Mouse (Mus musculus): Measurements from ENCODE around the gene Tmod1.
A peak's percentile ranks its signal among the peaks of the same experiment; 100 is the strongest.

The Tmod1 gene

GRCm38 (mm10) chr4:46053323-46054107 is 14.8 kb downstream of the Tmod1 start:
- no peak for DNase-seq (ENCODE audit: low spot score)

- DNase-seq (ENCODE audit: low spot score): no peak
Observed at GRCm38 (mm10) chr4:46056163-46056562, 17.4 kb downstream of the Tmod1 start.

GRCm38 (mm10) chr4:46061259-46061962 is 22.7 kb downstream of the Tmod1 start:
- DNase-seq (ENCODE audit: low spot score): no peak

- DNase-seq (ENCODE audit: low spot score): no peak
Observed at GRCm38 (mm10) chr4:46063841-46064240, 25.1 kb downstream of the Tmod1 start.

- no peak for DNase-seq (ENCODE audit: low spot score)
Observed at GRCm38 (mm10) chr4:46064263-46064662, 25.5 kb downstream of the Tmod1 start.

- DNase-seq (ENCODE audit: low spot score): no peak
Observed at GRCm38 (mm10) chr4:46064961-46065360, 26.2 kb downstream of the Tmod1 start.

GRCm38 (mm10) chr4:46065695-46066340 is 27.1 kb downstream of the Tmod1 start:
- no peak for DNase-seq (ENCODE audit: low spot score)

GRCm38 (mm10) chr4:46068060-46068459 is 29.3 kb downstream of the Tmod1 start:
- no peak for DNase-seq (ENCODE audit: low spot score)

- no peak for DNase-seq (ENCODE audit: low spot score)
Observed at GRCm38 (mm10) chr4:46068573-46068972, 29.8 kb downstream of the Tmod1 start.

GRCm38 (mm10) chr4:46069851-46070482 is 31.2 kb downstream of the Tmod1 start:
- no peak for DNase-seq (ENCODE audit: low spot score)

- DNase-seq (ENCODE audit: low spot score): no peak
Observed at GRCm38 (mm10) chr4:46072631-46073030, 33.9 kb downstream of the Tmod1 start.

- DNase-seq (ENCODE audit: low spot score): no peak
Observed at GRCm38 (mm10) chr4:46073736-46074135, 35.0 kb downstream of the Tmod1 start.

- DNase-seq (ENCODE audit: low spot score): no peak
Observed at GRCm38 (mm10) chr4:46075664-46076063, 36.9 kb downstream of the Tmod1 start.

GRCm38 (mm10) chr4:46076892-46077291 is 38.2 kb downstream of the Tmod1 start:
- no peak for DNase-seq (ENCODE audit: low spot score)

GRCm38 (mm10) chr4:46080261-46080660 is 41.5 kb downstream of the Tmod1 start:
- no peak for DNase-seq (ENCODE audit: low spot score)

- no peak for DNase-seq (ENCODE audit: low spot score)
Observed at GRCm38 (mm10) chr4:46082555-46082954, 43.8 kb downstream of the Tmod1 start.

- DNase-seq (ENCODE audit: low spot score): no peak
Observed at GRCm38 (mm10) chr4:46084416-46085172, 45.9 kb downstream of the Tmod1 start.

- DNase-seq (ENCODE audit: low spot score): no peak
Observed at GRCm38 (mm10) chr4:46085223-46085811, 46.6 kb downstream of the Tmod1 start.

GRCm38 (mm10) chr4:46086718-46087426 is 48.1 kb downstream of the Tmod1 start:
- DNase-seq (ENCODE audit: low spot score): no peak

GRCm38 (mm10) chr4:46087427-46087771 is 48.7 kb downstream of the Tmod1 start:
- no peak for DNase-seq (ENCODE audit: low spot score)

GRCm38 (mm10) chr4:46087852-46088251 is 49.1 kb downstream of the Tmod1 start:
- DNase-seq (ENCODE audit: low spot score): peak; percentile 38
